Mouse (Mus musculus) liver, embryonic 15.5 days (tissue): ENCODE data around the gene Cxcl1. TPM values are rescaled to one million over a fixed set of nuclear protein-coding genes. Genes with fewer than 3 reads are reported as not detected.

Source experiments
- ATAC-seq: fragments of 200-750 bp; cut with Nextera tagmentation; 2 replicates; pipeline ENCODE4 v1.8.0; 2017; ENCODE audit warnings: moderate number of reproducible peaks, mild to moderate bottlenecking, moderate library complexity; ENCODE audit not compliant: insufficient read depth
- H3K27ac ChIP-seq: fragments of 300-500 bp; sonication (generic); replicated peaks from 2 replicates; pipeline ENCODE4 v1.5.1; 2015; ENCODE audit warnings: mild to moderate bottlenecking, inconsistent platforms
- H3K27me3 ChIP-seq: fragments of 300-500 bp; sonication (generic); 2 replicates; pipeline ENCODE4 v1.6.1; 2015; ENCODE audit warnings: mild to moderate bottlenecking, inconsistent platforms
- H3K36me3 ChIP-seq: fragments of 300-500 bp; sonication (generic); replicated peaks from 2 replicates; pipeline ENCODE4 v1.6.1; 2015; ENCODE audit warnings: moderate library complexity, mild to moderate bottlenecking, inconsistent platforms
- H3K4me1 ChIP-seq: fragments of 300-500 bp; sonication (generic); replicated peaks from 2 replicates; pipeline ENCODE4 v1.6.1; 2015; ENCODE audit warnings: inconsistent platforms
- H3K4me2 ChIP-seq: fragments of 300-500 bp; sonication (generic); 2 replicates; pipeline ENCODE4 v1.6.1; 2015; ENCODE audit warnings: moderate library complexity, mild to moderate bottlenecking, inconsistent platforms
- H3K4me3 ChIP-seq: fragments of 300-500 bp; sonication (generic); replicated peaks from 2 replicates; pipeline ENCODE4 v1.5.1; 2015; ENCODE audit warnings: mild to moderate bottlenecking, inconsistent platforms
- H3K9ac ChIP-seq: fragments of 300-500 bp; sonication (generic); 2 replicates; pipeline ENCODE4 v1.6.1; 2015; ENCODE audit warnings: moderate library complexity, mild to moderate bottlenecking, inconsistent platforms
- H3K9me3 ChIP-seq: fragments of 300-500 bp; sonication (generic); replicated peaks from 2 replicates; pipeline ENCODE4 v1.6.1; 2016; ENCODE audit warnings: inconsistent platforms
- WGBS: fragments of 180-500 bp; shearing (Covaris S2); methylation state at CpG from one replicate; pipeline ENCODE4 v1.1.7; 2015; ENCODE audit warnings: mixed read lengths; ENCODE audit not compliant: insufficient replicate concordance; 5-methylcytosine and 5-hydroxymethylcytosine counted together
- polyA plus RNA-seq: library from polyadenylated mRNA; unstranded; fragments of >200 nt; fragmentation: Nextera tagmentation; extraction: Ambion mirVana; gene quantifications from 2 replicates; pipeline ENCODE4 v1.2.1, GENCODE M21; 2015

The Cxcl1 gene
- polyA plus RNA-seq, 1 experiment from 2014 or later: 2.7 TPM

DNA sequence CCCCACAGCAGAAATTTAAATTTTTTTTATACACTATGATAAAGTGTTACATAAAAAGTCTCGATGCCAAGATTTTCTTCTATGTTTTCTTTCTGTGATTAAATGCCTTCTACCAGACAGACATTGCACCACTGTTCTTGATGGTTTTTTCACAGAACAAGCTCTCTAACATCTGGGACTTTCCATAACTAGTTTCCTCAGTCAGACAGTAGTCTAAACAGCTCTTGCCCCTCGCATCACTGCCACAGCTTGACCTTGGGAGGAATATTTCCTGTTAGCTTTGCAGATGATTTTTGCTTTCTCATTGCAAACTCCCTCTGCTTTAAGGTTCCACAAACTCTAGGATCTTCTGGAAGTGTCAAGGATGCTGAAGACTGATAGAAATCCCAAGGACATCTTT lies 39.5 kb downstream of the Cxcl1 start:
- Histone ChIP-seq H3K9ac (peak overlapping the region; percentile 78), H3K9me3 (no peaks in the 10 kb centered on the region), H3K36me3 (no peaks in the 10 kb centered on the region), H3K27me3 (no peaks in the 10 kb centered on the region), H3K4me2 (peak overlapping the region; percentile 88), H3K4me3 (peak overlapping the region; percentile 73), H3K4me1 (peaks cover 20% of the 10 kb centered on the region), H3K27ac (no peak overlapping the region)
- ATAC-seq: no peak
- 67% methylated on average over 2 of the region's 2 CpGs for WGBS

DNA sequence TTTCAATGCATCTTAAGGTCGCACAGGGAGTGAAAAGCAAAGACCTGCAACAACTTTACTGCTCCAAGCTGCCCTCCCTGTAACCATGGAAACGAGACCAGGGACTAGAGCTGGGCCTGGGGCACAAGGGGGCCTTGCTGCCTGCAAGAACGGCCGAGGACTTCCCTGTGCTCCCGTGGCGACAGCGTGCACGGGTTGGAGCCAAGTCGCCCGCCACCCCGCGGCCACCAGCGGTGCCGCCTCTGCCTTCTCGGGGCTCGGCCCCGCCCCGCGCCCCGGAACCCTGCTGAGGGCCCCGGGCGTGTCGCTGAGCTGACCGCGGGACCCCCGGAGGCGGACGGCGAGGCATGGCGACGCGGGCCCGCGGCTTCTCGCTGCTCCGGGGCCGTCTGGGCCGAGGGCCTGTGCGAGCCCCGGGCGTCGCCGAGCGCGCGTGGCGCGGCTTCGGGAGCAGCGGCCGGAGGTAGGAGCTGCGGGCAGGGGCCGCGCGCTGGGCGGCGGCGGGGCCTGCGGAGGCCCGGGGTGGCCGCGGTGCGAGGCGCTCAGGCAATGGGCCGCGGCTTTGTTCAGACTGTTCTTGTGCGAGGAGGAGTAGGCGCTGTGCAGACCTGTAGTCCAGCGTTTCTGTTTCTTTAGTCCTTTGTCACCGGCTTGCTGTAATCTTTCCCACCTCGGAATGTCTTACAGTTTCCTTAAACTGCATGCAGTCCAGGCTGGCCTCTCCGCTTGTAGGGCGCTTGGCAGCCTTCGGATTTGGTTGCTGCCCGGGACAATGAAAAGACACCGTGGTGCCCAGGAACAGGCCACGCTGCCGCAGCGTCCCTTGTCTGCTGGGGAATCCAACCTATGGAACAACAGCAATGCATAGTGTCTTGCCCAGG lies 40.2 kb downstream of the Cxcl1 start, which contains the start of gene Mthfd2l:
Gene Mthfd2l, plus strand, starts transcription at position 147 of the 881 bp plus-strand sequence.
- peak within 1 kb of the TSS; percentile 78 for H3K9ac ChIP-seq
- under 1% methylated on average over 79 of the region's 79 CpGs for WGBS

DNA sequence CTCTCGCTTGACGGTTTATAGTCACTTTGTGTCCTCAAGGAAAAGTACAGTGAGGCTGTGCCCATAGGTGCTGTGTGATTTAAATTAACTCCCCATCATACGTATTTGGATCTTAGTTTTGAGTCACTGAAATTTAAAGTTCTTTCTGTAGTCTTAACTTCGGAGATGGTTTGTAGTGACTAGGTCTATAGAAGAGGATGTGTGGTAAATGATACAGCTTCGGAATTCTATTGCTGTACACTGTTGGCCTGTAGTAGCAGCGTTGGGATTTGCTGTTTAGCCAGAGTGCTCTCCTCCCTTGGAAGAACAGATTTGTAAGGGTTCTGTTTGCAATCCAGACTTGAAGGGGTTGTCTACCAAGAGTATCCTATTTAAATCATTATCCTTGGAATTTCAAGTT lies 40.9 kb downstream of the Cxcl1 start:
- Histone ChIP-seq H3K4me1 (peaks cover 20% of the 10 kb centered on the region), H3K27me3 (no peaks in the 10 kb centered on the region), H3K4me2 (peak overlapping the region; percentile 88), H3K9ac (peak overlapping the region; percentile 78), H3K9me3 (no peaks in the 10 kb centered on the region), H3K27ac (peak overlapping the region; percentile 77), H3K36me3 (no peaks in the 10 kb centered on the region), H3K4me3 (peak overlapping the region; percentile 73)
- WGBS: 21% methylated on average over 6 of the region's 6 CpGs
- ATAC-seq: no peak

More for the DNA sequence above, 40.2 kb downstream of the Cxcl1 start, which contains the start of gene Mthfd2l:
- peak; percentile 96 for ATAC-seq
- peaks cover 20% of the 10 kb centered on the region for H3K4me1 ChIP-seq
- H3K27ac ChIP-seq: peak within 1 kb of the TSS; percentile 77
- no peaks in the 10 kb centered on the region for H3K27me3 ChIP-seq
- H3K4me2 ChIP-seq: peak within 1 kb of the TSS; percentile 88
- H3K36me3 ChIP-seq: no peaks in the 10 kb centered on the region
- H3K4me3 ChIP-seq: peak within 1 kb of the TSS; percentile 73
- no peaks in the 10 kb centered on the region for H3K9me3 ChIP-seq

DNA sequence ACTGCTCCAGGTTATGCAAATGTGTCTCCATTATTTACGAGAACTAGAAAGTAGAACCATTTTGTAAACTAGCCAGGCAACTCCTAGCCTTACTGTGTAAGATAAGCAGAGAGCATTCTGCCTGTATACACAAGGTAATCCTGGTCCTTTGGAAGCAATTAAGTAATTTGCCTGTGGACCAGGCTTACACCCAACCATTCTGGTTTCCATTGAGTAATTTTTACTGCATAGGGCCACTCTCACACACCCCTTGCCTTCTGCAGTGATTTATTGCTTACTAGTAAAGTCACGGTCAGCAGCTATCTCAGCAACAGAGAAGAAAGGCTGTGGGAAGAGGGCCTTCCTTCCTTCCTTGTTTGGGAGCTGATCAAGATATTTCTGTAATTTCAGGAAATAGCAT lies 45.7 kb downstream of the Cxcl1 start:
- H3K4me1 ChIP-seq: peaks cover 7% of the 10 kb centered on the region
- H3K9ac ChIP-seq: no peak overlapping the region
- no peaks in the 10 kb centered on the region for H3K36me3 ChIP-seq
- H3K4me3 ChIP-seq: no peak overlapping the region
- H3K9me3 ChIP-seq: no peaks in the 10 kb centered on the region
- H3K27me3 ChIP-seq: no peaks in the 10 kb centered on the region
- 43% methylated on average over 2 of the region's 2 CpGs for WGBS
- no peak for ATAC-seq
- no peak overlapping the region for H3K27ac ChIP-seq
- no peak overlapping the region for H3K4me2 ChIP-seq

Other genes starting within 250 kb of the Cxcl1 start
- 0.40 and 0.69 TPM in 2 replicates for gene Cxcl5, start 131.9 kb upstream of the Cxcl1 start, polyA plus RNA-seq
- gene Ppbp, start 122.7 kb upstream of the Cxcl1 start, polyA plus RNA-seq: 141 and 147 TPM in 2 replicates
- gene Pf4, start 118.8 kb upstream of the Cxcl1 start, polyA plus RNA-seq: 267 and 300 TPM in 2 replicates
- not detected in 2 replicates for gene Cxcl3, start 105.1 kb upstream of the Cxcl1 start, polyA plus RNA-seq
- gene Cxcl15, start 96.7 kb upstream of the Cxcl1 start, polyA plus RNA-seq: not detected in 2 replicates
- gene Cxcl2, start 12.6 kb downstream of the Cxcl1 start, polyA plus RNA-seq: not detected in 2 replicates
- gene Mthfd2l, start 39.9 kb downstream of the Cxcl1 start, polyA plus RNA-seq: 5.3 and 6.7 TPM in 2 replicates
- 0.05 TPM in 1 of 2 replicates, not detected in the other for gene Epgn, start 136.2 kb downstream of the Cxcl1 start, polyA plus RNA-seq
- 0.07 and 0.15 TPM in 2 replicates for gene Ereg, start 183.4 kb downstream of the Cxcl1 start, polyA plus RNA-seq
- gene Areg, start 248.4 kb downstream of the Cxcl1 start, polyA plus RNA-seq: not detected in 2 replicates